Mouse (Mus musculus): ENCODE measurements around the gene Irf4. TPM values are rescaled to one million over a fixed set of nuclear protein-coding genes. Genes with fewer than 3 reads are reported as not detected.

The Irf4 gene
- polyA plus RNA-seq, 1 experiment from 2014 or later, result 0.03 TPM

DNA sequence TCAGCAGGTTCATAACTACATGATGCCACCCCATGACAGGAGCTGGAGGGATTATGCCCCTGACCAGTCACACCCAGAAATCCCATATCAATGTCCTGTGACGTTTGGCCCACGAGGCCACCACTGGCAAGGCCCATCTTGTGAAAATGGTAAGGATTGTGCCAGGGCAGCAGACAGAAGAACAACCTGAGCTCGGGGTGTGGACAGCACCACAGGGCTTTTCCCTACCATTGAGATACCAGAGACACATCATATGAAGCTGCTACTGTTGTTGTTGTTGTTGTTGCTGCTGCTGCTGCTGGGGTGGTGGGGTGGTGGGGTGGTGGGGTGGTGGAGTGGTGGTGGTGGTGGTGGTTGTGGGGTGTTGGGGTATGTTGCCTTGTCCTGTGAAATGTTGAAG, 4.4 kb downstream of the Irf4 start:
- no peak for ATAC-seq (replicated peaks; ENCODE audit: insufficient number of reproducible peaks, low FRiP score, low TSS enrichment)
- H3K4me1 ChIP-seq (ENCODE audit: control insufficient read depth, insufficient read depth, low read length), result peaks cover 6% of the 10 kb centered on the region
- 59% methylated on average over 3 of the region's 3 CpGs for WGBS (ENCODE audit: insufficient replicate concordance)
- H3K4me3 ChIP-seq (ENCODE audit: low read depth, low read length), result no peak overlapping the region
- no peak overlapping the region for H3K27ac ChIP-seq (ENCODE audit: low read depth, low read length)
- H3K27me3 ChIP-seq (ENCODE audit: control insufficient read depth, insufficient read depth, low read length), result peaks cover 45% of the 10 kb centered on the region
- H3K36me3 ChIP-seq (ENCODE audit: control insufficient read depth, insufficient read depth, low read length), result no peaks in the 10 kb centered on the region
- H3K9me3 ChIP-seq (replicated peaks; ENCODE audit: control insufficient read depth, low read length), result no peaks in the 10 kb centered on the region
- H3K9ac ChIP-seq (ENCODE audit: low read depth, low read length), result no peak overlapping the region
- no peak overlapping the region for H3K4me2 ChIP-seq

GRCm38 (mm10) chr13:30754066-30754465, 5.0 kb downstream of the Irf4 start:
- Histone ChIP-seq H3K36me3 (ENCODE audit: control insufficient read depth, insufficient read depth, low read length) (no peaks in the 10 kb centered on the region), H3K9ac (ENCODE audit: low read depth, low read length) (no peak overlapping the region), H3K27me3 (ENCODE audit: control insufficient read depth, insufficient read depth, low read length) (peaks cover 39% of the 10 kb centered on the region), H3K4me1 (ENCODE audit: control insufficient read depth, insufficient read depth, low read length) (peaks cover 6% of the 10 kb centered on the region), H3K4me3 (ENCODE audit: low read depth, low read length) (no peak overlapping the region), H3K4me2 (no peak overlapping the region), H3K9me3 (replicated peaks; ENCODE audit: control insufficient read depth, low read length) (no peaks in the 10 kb centered on the region), H3K27ac (ENCODE audit: low read depth, low read length) (no peak overlapping the region)
- ATAC-seq (replicated peaks; ENCODE audit: insufficient number of reproducible peaks, low FRiP score, low TSS enrichment), result no peak
- WGBS (ENCODE audit: insufficient replicate concordance), result 64% methylated on average over 4 of the region's 4 CpGs

- no peaks in the 10 kb centered on the region for H3K36me3 ChIP-seq (ENCODE audit: control insufficient read depth, insufficient read depth, low read length)
- H3K27me3 ChIP-seq (ENCODE audit: control insufficient read depth, insufficient read depth, low read length), result peaks cover 30% of the 10 kb centered on the region
- H3K4me3 ChIP-seq (ENCODE audit: low read depth, low read length), result no peak overlapping the region
- H3K4me1 ChIP-seq (ENCODE audit: control insufficient read depth, insufficient read depth, low read length), result no peaks in the 10 kb centered on the region; the same call in 1 of the 2 replicates
- no peaks in the 10 kb centered on the region for H3K9me3 ChIP-seq (replicated peaks; ENCODE audit: control insufficient read depth, low read length)
- no peak overlapping the region for H3K9ac ChIP-seq (ENCODE audit: low read depth, low read length)
- ATAC-seq (replicated peaks; ENCODE audit: insufficient number of reproducible peaks, low FRiP score, low TSS enrichment), result no peak
- H3K27ac ChIP-seq (ENCODE audit: low read depth, low read length), result no peak overlapping the region
- H3K4me2 ChIP-seq, result no peak overlapping the region
- WGBS (ENCODE audit: insufficient replicate concordance), result 78% methylated on average over 10 of the region's 10 CpGs
Measured at GRCm38 (mm10) chr13:30754825-30755476, 5.9 kb downstream of the Irf4 start.

GRCm38 (mm10) chr13:30755577-30755976, 6.6 kb downstream of the Irf4 start:
- Histone ChIP-seq H3K27me3 (ENCODE audit: control insufficient read depth, insufficient read depth, low read length) (peaks cover 24% of the 10 kb centered on the region), H3K4me3 (ENCODE audit: low read depth, low read length) (no peak overlapping the region), H3K9me3 (replicated peaks; ENCODE audit: control insufficient read depth, low read length) (no peaks in the 10 kb centered on the region), H3K4me1 (ENCODE audit: control insufficient read depth, insufficient read depth, low read length) (no peaks in the 10 kb centered on the region), H3K4me2 (no peak overlapping the region), H3K36me3 (ENCODE audit: control insufficient read depth, insufficient read depth, low read length) (no peaks in the 10 kb centered on the region), H3K9ac (ENCODE audit: low read depth, low read length) (no peak overlapping the region), H3K27ac (ENCODE audit: low read depth, low read length) (no peak overlapping the region)
- ATAC-seq (replicated peaks; ENCODE audit: insufficient number of reproducible peaks, low FRiP score, low TSS enrichment), result no peak
- 73% methylated on average over 3 of the region's 3 CpGs for WGBS (ENCODE audit: insufficient replicate concordance)

- Histone ChIP-seq H3K4me1 (ENCODE audit: control insufficient read depth, insufficient read depth, low read length) (no peaks in the 10 kb centered on the region), H3K9me3 (replicated peaks; ENCODE audit: control insufficient read depth, low read length) (no peaks in the 10 kb centered on the region), H3K9ac (ENCODE audit: low read depth, low read length) (no peak overlapping the region), H3K27me3 (ENCODE audit: control insufficient read depth, insufficient read depth, low read length) (peaks cover 18% of the 10 kb centered on the region), H3K27ac (ENCODE audit: low read depth, low read length) (no peak overlapping the region), H3K4me3 (ENCODE audit: low read depth, low read length) (no peak overlapping the region), H3K36me3 (ENCODE audit: control insufficient read depth, insufficient read depth, low read length) (no peaks in the 10 kb centered on the region), H3K4me2 (no peak overlapping the region)
- ATAC-seq (replicated peaks; ENCODE audit: insufficient number of reproducible peaks, low FRiP score, low TSS enrichment), result no peak
- WGBS (ENCODE audit: insufficient replicate concordance), result 73% methylated on average over 9 of the region's 9 CpGs
Measured at GRCm38 (mm10) chr13:30755998-30756639, 7.1 kb downstream of the Irf4 start.

DNA sequence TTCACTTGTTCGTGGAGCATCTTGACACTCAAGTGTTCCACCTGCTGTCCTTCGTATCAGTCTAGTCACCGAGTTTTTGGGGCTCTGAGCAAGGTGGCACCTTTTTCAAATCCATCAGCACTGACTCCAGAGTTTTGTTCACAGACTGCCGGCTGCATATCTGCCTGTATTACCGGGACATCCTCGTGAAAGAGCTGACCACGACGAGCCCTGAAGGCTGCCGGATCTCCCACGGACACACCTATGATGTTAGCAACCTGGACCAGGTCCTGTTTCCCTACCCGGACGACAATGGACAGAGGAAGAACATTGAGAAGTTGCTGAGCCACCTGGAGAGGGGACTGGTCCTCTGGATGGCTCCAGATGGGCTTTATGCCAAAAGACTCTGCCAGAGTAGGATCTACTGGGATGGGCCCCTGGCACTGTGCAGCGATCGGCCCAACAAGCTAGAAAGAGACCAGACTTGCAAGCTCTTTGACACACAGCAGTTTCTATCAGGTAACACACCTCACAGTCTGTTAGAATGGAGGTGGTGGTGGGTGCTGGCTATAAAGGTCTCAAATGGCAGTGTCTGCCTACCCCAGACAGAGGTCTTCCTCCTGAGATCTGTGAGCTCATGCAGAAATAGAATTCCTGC, 8.4 kb downstream of the Irf4 start:
- H3K9me3 ChIP-seq (replicated peaks; ENCODE audit: control insufficient read depth, low read length), result no peaks in the 10 kb centered on the region
- H3K4me3 ChIP-seq (ENCODE audit: low read depth, low read length), result no peak overlapping the region
- no peak overlapping the region for H3K9ac ChIP-seq (ENCODE audit: low read depth, low read length)
- H3K4me2 ChIP-seq, result no peak overlapping the region
- H3K36me3 ChIP-seq (ENCODE audit: control insufficient read depth, insufficient read depth, low read length), result no peaks in the 10 kb centered on the region
- WGBS (ENCODE audit: insufficient replicate concordance), result 80% methylated on average over 14 of the region's 14 CpGs
- no peak overlapping the region for H3K27ac ChIP-seq (ENCODE audit: low read depth, low read length)
- no peak for ATAC-seq (replicated peaks; ENCODE audit: insufficient number of reproducible peaks, low FRiP score, low TSS enrichment)
- H3K4me1 ChIP-seq (ENCODE audit: control insufficient read depth, insufficient read depth, low read length), result no peaks in the 10 kb centered on the region
- H3K27me3 ChIP-seq (ENCODE audit: control insufficient read depth, insufficient read depth, low read length), result peaks cover 7% of the 10 kb centered on the region

GRCm38 (mm10) chr13:30758789-30759381, 9.9 kb downstream of the Irf4 start:
- H3K4me1 ChIP-seq (ENCODE audit: control insufficient read depth, insufficient read depth, low read length), result no peaks in the 10 kb centered on the region
- no peaks in the 10 kb centered on the region for H3K36me3 ChIP-seq (ENCODE audit: control insufficient read depth, insufficient read depth, low read length)
- no peak overlapping the region for H3K27ac ChIP-seq (ENCODE audit: low read depth, low read length)
- H3K9ac ChIP-seq (ENCODE audit: low read depth, low read length), result no peak overlapping the region
- no peak for ATAC-seq (replicated peaks; ENCODE audit: insufficient number of reproducible peaks, low FRiP score, low TSS enrichment)
- no peaks in the 10 kb centered on the region for H3K9me3 ChIP-seq (replicated peaks; ENCODE audit: control insufficient read depth, low read length)
- no peak overlapping the region for H3K4me3 ChIP-seq (ENCODE audit: low read depth, low read length)
- H3K4me2 ChIP-seq, result no peak overlapping the region
- 74% methylated on average over 11 of the region's 11 CpGs for WGBS (ENCODE audit: insufficient replicate concordance)
- H3K27me3 ChIP-seq (ENCODE audit: control insufficient read depth, insufficient read depth, low read length), result no peaks in the 10 kb centered on the region

DNA sequence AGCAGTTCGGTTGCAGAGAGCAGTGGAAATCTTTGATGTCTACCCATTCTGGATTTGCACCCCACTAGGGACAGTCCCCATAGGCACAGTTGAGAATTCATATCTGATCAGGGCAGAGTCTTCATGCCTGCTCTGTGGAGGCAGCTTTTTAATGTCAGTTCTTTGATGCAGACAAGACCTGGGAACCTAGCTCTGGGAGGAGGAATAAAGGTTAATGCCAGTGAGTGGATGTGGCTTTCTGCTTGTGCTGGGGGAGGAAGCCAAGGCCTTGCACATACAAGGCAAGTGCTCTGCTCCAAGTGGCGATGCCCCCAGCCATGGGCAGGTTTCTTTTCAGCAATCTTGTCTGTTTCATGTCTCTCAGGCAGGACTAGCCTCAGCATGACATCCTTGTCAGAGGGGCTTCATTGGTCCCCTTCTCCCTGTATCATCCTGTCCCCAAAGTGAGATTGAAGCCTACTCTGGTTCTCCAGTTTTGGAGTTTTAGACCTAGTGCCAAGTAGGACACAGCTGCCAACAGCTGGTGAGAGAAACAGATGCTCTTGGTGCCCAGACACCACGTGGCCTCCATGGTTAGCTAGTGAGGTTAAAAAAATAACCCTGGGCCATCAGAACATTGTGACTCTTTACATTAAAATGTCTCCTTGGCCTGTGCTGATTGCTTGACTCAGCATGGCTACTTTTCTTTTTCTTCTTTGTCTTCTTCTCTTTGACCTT, 11.5 kb downstream of the Irf4 start:
- H3K27ac ChIP-seq (ENCODE audit: low read depth, low read length), result no peak overlapping the region
- no peaks in the 10 kb centered on the region for H3K9me3 ChIP-seq (replicated peaks; ENCODE audit: control insufficient read depth, low read length)
- no peaks in the 10 kb centered on the region for H3K4me1 ChIP-seq (ENCODE audit: control insufficient read depth, insufficient read depth, low read length)
- H3K36me3 ChIP-seq (ENCODE audit: control insufficient read depth, insufficient read depth, low read length), result no peaks in the 10 kb centered on the region
- 67% methylated on average over 3 of the region's 3 CpGs for WGBS (ENCODE audit: insufficient replicate concordance)
- H3K27me3 ChIP-seq (ENCODE audit: control insufficient read depth, insufficient read depth, low read length), result no peaks in the 10 kb centered on the region
- H3K4me3 ChIP-seq (ENCODE audit: low read depth, low read length), result no peak overlapping the region
- H3K4me2 ChIP-seq, result no peak overlapping the region
- no peak overlapping the region for H3K9ac ChIP-seq (ENCODE audit: low read depth, low read length)
- no peak for ATAC-seq (replicated peaks; ENCODE audit: insufficient number of reproducible peaks, low FRiP score, low TSS enrichment)
